Mouse (Mus musculus) MEL (cell line): ENCODE measurements around the gene Naa40. TPM values are rescaled to one million over a fixed set of nuclear protein-coding genes. Genes with fewer than 3 reads are reported as not detected.

Experiments
- DNase-seq: peaks from one replicate; pipeline ENCODE4 v3.0.0; 2011; ENCODE audit warnings: low read depth, low spot score
- H3K27ac ChIP-seq: 2 replicates; pipeline ENCODE4 v1.5.1; 2012; ENCODE audit warnings: low read depth, mild to moderate bottlenecking, control low read depth, low read length, moderate library complexity; ENCODE audit not compliant: control insufficient read depth
- H3K27me3 ChIP-seq, 2 experiments: fragments of 150-350 bp in 1 of 2; sonication (generic) in 1 of 2; 2 replicates each; pipeline ENCODE4 v1.6.1; 2012; ENCODE audit warnings: low read length in 2 of 2, mild to moderate bottlenecking in 2 of 2, improper control_type of control experiment in 1 of 2, moderate library complexity in 1 of 2; ENCODE audit not compliant: insufficient read depth in 2 of 2, control insufficient read depth in 1 of 2
- H3K36me3 ChIP-seq, 2 experiments: 2 replicates each; pipeline ENCODE4 v1.6.1; 2012 to 2014; ENCODE audit warnings: low read length in 2 of 2, improper control_type of control experiment in 1 of 2, inconsistent platforms in 1 of 2, mild to moderate bottlenecking in 1 of 2; ENCODE audit not compliant: insufficient read depth in 2 of 2, control insufficient read depth in 1 of 2
- H3K4me1 ChIP-seq, 2 experiments: fragments of 150-350 bp in 1 of 2; sonication (generic) in 1 of 2; 2 replicates each; pipeline ENCODE4 v1.6.1; 2012; ENCODE audit warnings: low read length in 2 of 2, improper control_type of control experiment in 1 of 2, mild to moderate bottlenecking in 1 of 2; ENCODE audit not compliant: insufficient read depth in 2 of 2, control insufficient read depth in 1 of 2
- H3K4me3 ChIP-seq, 2 experiments: fragments of 150-350 bp in 1 of 2; sonication (generic) in 1 of 2; 2 replicates each; pipeline ENCODE4 v1.5.1; 2012; ENCODE audit warnings: low read depth in 2 of 2, low read length in 2 of 2, mild to moderate bottlenecking in 2 of 2, moderate library complexity in 2 of 2, control low read depth in 1 of 2, improper control_type of control experiment in 1 of 2; ENCODE audit not compliant: control insufficient read depth in 1 of 2, insufficient read depth in 1 of 2
- H3K79me2 ChIP-seq: 2 replicates; pipeline ENCODE4 v1.6.1; 2012; ENCODE audit warnings: mild to moderate bottlenecking, low read length, moderate library complexity; ENCODE audit not compliant: control insufficient read depth, poor library complexity, insufficient read depth
- H3K9ac ChIP-seq: 2 replicates; pipeline ENCODE4 v1.6.1; 2012; ENCODE audit warnings: low read depth, mild to moderate bottlenecking, control low read depth, low read length, moderate library complexity; ENCODE audit not compliant: control insufficient read depth, poor library complexity, severe bottlenecking
- H3K9me3 ChIP-seq: fragments of 150-350 bp; sonication (generic); replicated peaks from 2 replicates; pipeline ENCODE4 v1.6.1; 2012; ENCODE audit warnings: mild to moderate bottlenecking, low read length, improper control_type of control experiment, moderate library complexity; ENCODE audit not compliant: insufficient read depth
- BHLHE40 ChIP-seq: IDR thresholded peaks from 2 replicates; pipeline ENCODE4 v1.6.1; 2012; ENCODE audit warnings: low read depth, mild to moderate bottlenecking, inconsistent platforms, low read length, improper control_type of control experiment, borderline replicate concordance
- ETS1 ChIP-seq: IDR thresholded peaks from 2 replicates; pipeline ENCODE4 v1.6.1; 2012; ENCODE audit warnings: low read depth, mild to moderate bottlenecking, inconsistent platforms, low read length, improper control_type of control experiment, moderate library complexity
- JUND ChIP-seq: IDR thresholded peaks from 2 replicates; pipeline ENCODE4 v1.6.1; 2011; ENCODE audit warnings: low read depth, mild to moderate bottlenecking, improper control_type of control experiment, low read length
- MAX ChIP-seq: IDR thresholded peaks from 2 replicates; pipeline ENCODE4 v1.6.1; 2011; ENCODE audit warnings: low read length, improper control_type of control experiment
- MAZ ChIP-seq: IDR thresholded peaks from 2 replicates; pipeline ENCODE4 v1.6.1; 2012; ENCODE audit warnings: low read depth, mild to moderate bottlenecking, inconsistent platforms, low read length, improper control_type of control experiment
- MEF2A ChIP-seq: IDR thresholded peaks from 2 replicates; pipeline ENCODE4 v1.6.1; 2014; ENCODE audit warnings: low read depth, mild to moderate bottlenecking, inconsistent platforms, low read length, improper control_type of control experiment; ENCODE audit not compliant: poor library complexity, insufficient replicate concordance, severe bottlenecking; ENCODE audit errors: extremely low read depth
- MXI1 ChIP-seq: IDR thresholded peaks from 2 replicates; pipeline ENCODE4 v1.6.1; 2011; ENCODE audit warnings: mild to moderate bottlenecking, low read depth, low read length, improper control_type of control experiment
- MYC ChIP-seq: IDR thresholded peaks from 2 replicates; pipeline ENCODE4 v1.6.1; 2011; ENCODE audit warnings: low read depth, mild to moderate bottlenecking, low read length, improper control_type of control experiment, moderate library complexity
- NELFE ChIP-seq: IDR thresholded peaks from 2 replicates; pipeline ENCODE4 v1.6.1; 2011; ENCODE audit warnings: low read depth, low read length, improper control_type of control experiment
- NRF1 ChIP-seq: IDR thresholded peaks from 2 replicates; pipeline ENCODE4 v1.6.1; 2014; ENCODE audit warnings: low read depth, mild to moderate bottlenecking, inconsistent platforms, low read length, improper control_type of control experiment, moderate library complexity; ENCODE audit not compliant: poor library complexity, insufficient read depth, severe bottlenecking
- RAD21 ChIP-seq: IDR thresholded peaks from 2 replicates; pipeline ENCODE4 v1.6.1; 2011; ENCODE audit warnings: mild to moderate bottlenecking, low read depth, low read length, improper control_type of control experiment
- SIN3A ChIP-seq: IDR thresholded peaks from 2 replicates; pipeline ENCODE4 v1.6.1; 2012; ENCODE audit warnings: low read length, improper control_type of control experiment, inconsistent platforms
- TAL1 ChIP-seq: IDR thresholded peaks from 2 replicates; pipeline ENCODE4 v1.6.1; 2012; ENCODE audit warnings: mild to moderate bottlenecking, inconsistent platforms, low read length, moderate library complexity, mixed read lengths
- TBP ChIP-seq: IDR thresholded peaks from 2 replicates; pipeline ENCODE4 v1.8.0; 2011; ENCODE audit warnings: low read depth, low read length, improper control_type of control experiment
- TCF12 ChIP-seq: IDR thresholded peaks from 2 replicates; pipeline ENCODE4 v1.6.1; 2014; ENCODE audit warnings: low read depth, mild to moderate bottlenecking, inconsistent platforms, low read length, improper control_type of control experiment, moderate library complexity
- USF1 ChIP-seq: IDR thresholded peaks from 2 replicates; pipeline ENCODE4 v1.6.1; 2014; ENCODE audit warnings: low read depth, mild to moderate bottlenecking, inconsistent platforms, low read length, improper control_type of control experiment, moderate library complexity
- ZC3H11A ChIP-seq: IDR thresholded peaks from 2 replicates; pipeline ENCODE4 v1.6.1; 2012; ENCODE audit warnings: low read depth, mild to moderate bottlenecking, inconsistent platforms, low read length, improper control_type of control experiment
- polyA plus RNA-seq, 2 experiments: library from polyadenylated mRNA; stranded (reverse) in 1 of 2; unstranded in 1 of 2; fragments of >175 nt in 1 of 2; fragments of >200 nt in 1 of 2; gene quantifications; 2 replicates each; pipeline versions ENCODE4 v1.2.1 to v1.2.4; 2012; ENCODE audit warnings: low replicate concordance in 2 of 2, low read depth in 1 of 2; ENCODE audit not compliant: insufficient read length in 2 of 2, insufficient read depth in 1 of 2, missing spikeins in 1 of 2
- total RNA-seq: library from RNA; depleted of rRNA; stranded (reverse); fragments of 300-350 nt; gene quantifications from 2 replicates; pipeline ENCODE4 v1.2.3, GENCODE M21; 2012

The Naa40 gene
- total and polyA plus RNA-seq, 3 experiments, result 46.8 to 75.7 TPM; not detected in 1

DNA sequence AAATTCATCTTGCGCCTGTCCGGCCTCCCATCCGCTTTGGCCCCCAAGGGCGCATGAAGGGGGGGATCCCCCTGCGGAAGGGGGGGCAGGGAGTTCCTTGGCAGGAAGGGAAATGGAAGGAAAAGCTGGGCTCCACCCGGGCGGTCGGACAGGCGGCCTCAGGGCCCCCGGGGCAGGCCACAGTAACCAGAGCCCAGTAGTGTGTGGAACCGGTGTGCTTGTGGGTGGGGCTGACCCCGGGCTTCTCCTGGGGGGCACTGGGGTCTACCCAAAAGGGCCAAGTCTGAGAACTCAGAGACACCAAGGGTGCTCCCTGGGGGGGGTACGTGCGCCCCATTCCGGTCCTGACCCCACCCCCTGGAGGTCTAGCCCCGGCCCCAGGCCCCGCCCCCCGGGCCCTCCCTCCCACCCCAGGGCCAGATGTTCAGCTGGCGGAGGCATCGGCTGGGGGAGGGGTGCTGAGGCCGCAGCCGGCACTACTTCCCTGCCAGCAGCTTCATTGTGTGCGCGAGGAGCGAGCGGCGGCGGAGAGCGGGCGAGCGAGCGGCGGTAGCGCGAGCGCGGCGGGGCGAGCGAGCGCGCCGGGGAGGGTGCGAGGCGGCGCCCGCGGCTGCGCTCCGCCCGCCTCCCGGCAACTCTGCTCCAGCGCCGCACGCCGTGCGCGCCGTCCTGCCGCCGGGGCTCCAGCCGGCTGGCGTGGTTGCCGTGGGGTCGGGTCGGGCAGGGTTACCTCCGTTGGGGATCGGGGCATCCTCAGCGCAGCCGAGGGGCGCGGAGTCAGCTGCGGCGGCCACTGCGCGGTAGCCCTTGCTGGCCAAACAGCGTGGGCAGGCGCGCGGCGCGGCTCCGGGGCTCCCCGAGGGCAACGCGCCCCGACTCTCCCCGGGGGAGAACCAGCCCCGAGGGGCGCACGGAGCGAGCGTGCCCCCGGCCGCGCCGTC lies 27.1 kb upstream of the Naa40 start (continued):
- TF ChIP-seq NRF1 (0 out of 2 replicates have a peak, but pooled peaks have one; percentile 40), ZC3H11A (no peak), TAL1 (no peak), NELFE (peak; percentile 54)

DNA sequence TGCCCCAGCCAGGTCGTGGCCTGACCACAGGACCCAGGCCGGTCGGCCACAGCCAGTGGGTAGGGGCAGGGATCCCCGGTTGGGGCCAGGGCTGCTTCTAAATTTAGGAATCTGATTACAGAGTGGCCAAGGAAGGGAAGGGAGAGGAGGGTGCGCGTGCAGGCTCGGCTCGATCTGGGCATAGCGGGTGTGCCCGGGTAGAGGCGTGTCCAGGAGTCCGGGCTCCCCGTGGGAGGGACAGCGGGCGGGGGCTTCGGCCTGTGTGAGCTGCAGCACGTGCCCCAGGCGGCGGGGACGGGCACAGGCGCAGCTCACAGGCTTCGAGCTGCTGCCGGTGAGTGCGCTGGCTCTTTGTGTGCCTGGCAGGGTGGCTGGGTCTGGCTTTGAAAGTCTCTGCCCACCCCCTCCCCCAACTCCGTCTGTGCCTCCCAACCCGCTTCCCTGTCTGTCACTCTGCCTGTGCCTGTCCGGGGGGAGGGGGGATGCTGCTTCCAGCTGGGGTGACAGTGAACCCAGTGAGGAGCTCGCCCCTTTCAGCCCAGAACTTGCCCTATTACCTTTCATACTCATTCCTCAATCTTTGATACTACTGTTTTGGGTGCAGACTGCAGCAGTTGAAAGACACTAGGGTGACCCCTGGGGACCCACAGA lies 26.2 kb upstream of the Naa40 start, which contains the start of gene Rcor2:
TSS of gene Rcor2 (plus strand) at position 235 of the 651 bp plus-strand sequence.
- H3K9me3 ChIP-seq, result no peaks in the 10 kb centered on the region
- peak; percentile 70; the same call in 1 of the 2 replicates for TF ChIP-seq MAX
- TF ChIP-seq JUND, result no peak
- TF ChIP-seq SIN3A, result peak; percentile 31; the same call in 1 of the 2 replicates
- no peak for TF ChIP-seq ETS1
- TF ChIP-seq TCF12, result 0 out of 2 replicates have a peak, but pooled peaks have one; percentile 13
- TF ChIP-seq TBP, result 0 out of 2 replicates have a peak, but pooled peaks have one; percentile 12
- 0 out of 2 replicates have a peak, but pooled peaks have one; percentile 20 for TF ChIP-seq MEF2A
- 0 out of 2 replicates have a peak, but pooled peaks have one; percentile 25 for TF ChIP-seq MYC
- TF ChIP-seq MXI1, result peak; percentile 77; the same call in 1 of the 2 replicates
- TF ChIP-seq USF1, result peak; percentile 81
- TF ChIP-seq BHLHE40, result peak; percentile 89
- TF ChIP-seq RAD21, result no peak
- peak; percentile 62; the same call in 1 of the 2 replicates for TF ChIP-seq MAZ
- TF ChIP-seq, all 39 proteins: peak for 10
- Histone ChIP-seq H3K79me2 (peaks cover 5% of the 10 kb centered on the region), H3K36me3 (peaks cover 0 to 4% of the 10 kb centered on the region in 2 experiments; a peak in 1 of 4 replicates), H3K27me3 (no peaks in the 10 kb centered on the region), H3K4me1 (peaks cover 0 to 29% of the 10 kb centered on the region in 2 experiments; a peak in 3 of 4 replicates), H3K4me3 (peak within 1 kb of the TSS; percentile 80 to 92), H3K9ac (peak within 1 kb of the TSS; percentile 83), H3K27ac (peak within 1 kb of the TSS; percentile 44)
- peak; percentile 73 for DNase-seq
